Mouse (Mus musculus) hematopoietic stem cell, adult 5-6 weeks (primary cell): ENCODE data around the gene Cps1. TPM values are rescaled to one million over a fixed set of nuclear protein-coding genes. Genes with fewer than 3 reads are reported as not detected.
A peak's percentile ranks its signal among the peaks of the same experiment; 100 is the strongest.

Experiments used
- ATAC-seq, 2 experiments: fragments of 125-278 bp in 1 of 2; replicated peaks in 1 of 2; 2 replicates each; pipeline ENCODE4 v1.8.0; 2016 to 2017; ENCODE audit warnings: inconsistent platforms in 2 of 2, mild to moderate bottlenecking in 2 of 2, moderate number of reproducible peaks in 2 of 2, low read depth in 1 of 2, moderate TSS enrichment in 1 of 2; ENCODE audit not compliant: low FRiP score in 2 of 2, poor library complexity in 2 of 2, severe bottlenecking in 2 of 2, insufficient read depth in 1 of 2, low TSS enrichment in 1 of 2
- total RNA-seq: library from RNA; stranded (forward); fragments of 172-1452, 232-1000 nt; gene quantifications from 2 replicates; pipeline ENCODE4 v1.2.3, GENCODE M21; 2017

The Cps1 gene
- not detected in 2 replicates for total RNA-seq

GRCm38 (mm10) chr1:67122797-67123196, at the start of gene Cps1:
Gene Cps1, plus strand, starts transcription at chr1:67123026.
- no peak for ATAC-seq

GRCm38 (mm10) chr1:67077739-67078138, 45.1 kb upstream of the Cps1 start:
- no peak for ATAC-seq

GRCm38 (mm10) chr1:67078666-67079065, 44.2 kb upstream of the Cps1 start:
- ATAC-seq, result no peak

- ATAC-seq, result no peak
These were observed 43.7 kb upstream of the Cps1 start for GRCm38 (mm10) chr1:67079146-67079545.

- ATAC-seq, result no peak
These were observed 30.4 kb upstream of the Cps1 start for GRCm38 (mm10) chr1:67092473-67092872.

GRCm38 (mm10) chr1:67099215-67099614, 23.6 kb upstream of the Cps1 start:
- no peak for ATAC-seq

GRCm38 (mm10) chr1:67103476-67104248, 19.2 kb upstream of the Cps1 start:
- no peak for ATAC-seq

GRCm38 (mm10) chr1:67111621-67112298, 11.1 kb upstream of the Cps1 start:
- no peak for ATAC-seq

- no peak for ATAC-seq
These were observed 9.3 kb upstream of the Cps1 start for GRCm38 (mm10) chr1:67113343-67114030.

- ATAC-seq, result no peak
These were observed 6.3 kb upstream of the Cps1 start for GRCm38 (mm10) chr1:67116571-67116970.

GRCm38 (mm10) chr1:67117778-67118177, 5.0 kb upstream of the Cps1 start:
- ATAC-seq, result no peak

GRCm38 (mm10) chr1:67125433-67125832, 2.6 kb downstream of the Cps1 start:
- ATAC-seq, result no peak

GRCm38 (mm10) chr1:67143939-67144338, 21.1 kb downstream of the Cps1 start:
- ATAC-seq, result peak; percentile 53 to 56; a peak in 1 of 4 replicates

GRCm38 (mm10) chr1:67151246-67151645, 28.4 kb downstream of the Cps1 start:
- no peak for ATAC-seq

- ATAC-seq, result no peak
These were observed 44.5 kb downstream of the Cps1 start for GRCm38 (mm10) chr1:67167283-67167682.

GRCm38 (mm10) chr1:67181165-67181564, 58.3 kb downstream of the Cps1 start:
- peak; percentile 64 to 75; a peak in 3 of 4 replicates for ATAC-seq

- no peak for ATAC-seq
These were observed 59.4 kb downstream of the Cps1 start for GRCm38 (mm10) chr1:67182201-67182600.

- no peak for ATAC-seq
These were observed 60.7 kb downstream of the Cps1 start for GRCm38 (mm10) chr1:67183532-67183931.
